Mouse (Mus musculus): ENCODE results near the gene Cyp2d22. TPM values are rescaled to one million over a fixed set of nuclear protein-coding genes. Genes with fewer than 3 reads are reported as not detected.
A peak's percentile ranks its signal among the peaks of the same experiment; 100 is the strongest.
"Not testable (repeated sequence)": the region's sequence is repeated elsewhere in the genome, so short reads cannot be mapped to it uniquely, and the experiment has no call there.

Gene Cyp2d22
- total RNA-seq (2021), result 40.4 and 48.4 TPM in 2 replicates
- long read RNA-seq, transcript Cyp2d22-201 (10 exons, 2,769 nt), result major isoform, 9 of 106 reads
- long read RNA-seq, partial matches to known transcripts, result 17 of 106 reads
- long read RNA-seq, other reads (novel, unspliced or antisense), result 80 of 106 reads

- DNase-seq, result peak; percentile 65
Measured at GRCm38 (mm10) chr15:82379871-82380713, at the start of gene Cyp2d22. Gene Cyp2d22 (minus strand): TSS chr15:82380260.

GRCm38 (mm10) chr15:82423471-82423870, 43.4 kb upstream of the Cyp2d22 start:
- DNase-seq, result no peak

GRCm38 (mm10) chr15:82422935-82423334, 42.9 kb upstream of the Cyp2d22 start:
- no peak for DNase-seq

GRCm38 (mm10) chr15:82418616-82419015, 38.6 kb upstream of the Cyp2d22 start:
- DNase-seq, result no peak

GRCm38 (mm10) chr15:82416797-82417789, 37.0 kb upstream of the Cyp2d22 start:
- peak; percentile 83 for DNase-seq

GRCm38 (mm10) chr15:82407536-82407935, 27.5 kb upstream of the Cyp2d22 start:
- DNase-seq, result no peak

GRCm38 (mm10) chr15:82406981-82407380, 26.9 kb upstream of the Cyp2d22 start, which contains the start of gene Cyp2d10:
Gene Cyp2d10 (minus strand): TSS chr15:82407195.
- no peak for DNase-seq

GRCm38 (mm10) chr15:82404163-82404562, 24.1 kb upstream of the Cyp2d22 start:
- no peak for DNase-seq

GRCm38 (mm10) chr15:82403606-82404005, 23.5 kb upstream of the Cyp2d22 start:
- no peak for DNase-seq

GRCm38 (mm10) chr15:82402741-82403140, 22.7 kb upstream of the Cyp2d22 start:
- DNase-seq, result no peak

GRCm38 (mm10) chr15:82402106-82402505, 22.0 kb upstream of the Cyp2d22 start:
- no peak for DNase-seq

- no peak for DNase-seq
Measured at GRCm38 (mm10) chr15:82401516-82401915, 21.5 kb upstream of the Cyp2d22 start.

GRCm38 (mm10) chr15:82395955-82396354, 15.9 kb upstream of the Cyp2d22 start:
- not testable (repeated sequence) for DNase-seq

GRCm38 (mm10) chr15:82393922-82394321, 13.9 kb upstream of the Cyp2d22 start, which contains the start of gene Cyp2d11:
Gene Cyp2d11 (minus strand): TSS chr15:82394022.
- not testable (repeated sequence) for DNase-seq

- DNase-seq, result not testable (repeated sequence)
Measured at GRCm38 (mm10) chr15:82389916-82390315, 9.9 kb upstream of the Cyp2d22 start.

- DNase-seq, result no peak
Measured at GRCm38 (mm10) chr15:82385729-82386128, 5.7 kb upstream of the Cyp2d22 start.

GRCm38 (mm10) chr15:82382441-82382840, 2.4 kb upstream of the Cyp2d22 start:
- no peak for DNase-seq

- no peak for DNase-seq
Measured at GRCm38 (mm10) chr15:82380714-82381062, 628 bp upstream of the Cyp2d22 start.

GRCm38 (mm10) chr15:82379511-82379870, 569 bp downstream of the Cyp2d22 start:
- peak; percentile 17 for DNase-seq

GRCm38 (mm10) chr15:82378261-82379180, 1.5 kb downstream of the Cyp2d22 start:
- no peak for DNase-seq

GRCm38 (mm10) chr15:82377701-82378100, 2.4 kb downstream of the Cyp2d22 start:
- DNase-seq, result no peak

All from adrenal gland, postnatal 25 days (tissue).